In the genomic region with DNA sequence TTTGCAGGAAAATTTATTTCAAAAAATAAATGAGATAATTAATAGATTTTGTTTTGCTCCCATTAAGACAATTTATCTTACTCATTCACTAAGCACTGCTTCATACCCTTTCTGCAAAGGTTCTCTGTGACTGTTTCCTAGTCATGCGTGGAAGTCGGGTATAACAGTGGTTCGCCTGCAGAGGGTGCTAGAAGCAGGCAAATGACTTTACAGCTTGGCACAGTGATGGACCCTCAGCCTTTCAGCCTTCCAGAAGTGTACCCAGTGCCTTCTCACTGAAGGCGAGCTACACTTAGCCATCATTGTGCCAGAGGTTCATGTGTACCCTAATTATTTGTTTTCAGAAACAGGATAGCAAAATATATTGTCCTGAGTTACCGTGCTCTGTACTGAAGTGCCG, we compare ENCODE assay signal across 8 mouse cellular contexts.
DNase-seq lines count a peak whose midpoint lies in the region; ATAC-seq and TF ChIP-seq lines count a peak whose summit lies in the region.

No protein-coding gene starts in this region.

- 63% methylated on average over 6 of the region's 6 CpGs for WGBS in cerebellum, adult 2 months
- 51% methylated on average over 6 of the region's 6 CpGs for WGBS in midbrain, embryonic 13.5 days

- no peak overlapping the region for H3K4me3 ChIP-seq in cerebellum, adult 2 months (replicated peaks; ENCODE audit: insufficient read depth, low read depth, low read length)
- no peak overlapping the region for H3K4me3 ChIP-seq in midbrain, embryonic 13.5 days (replicated peaks)

- no peaks in the 10 kb centered on the region for H3K9me3 ChIP-seq in midbrain, embryonic 13.5 days

- H3K27ac ChIP-seq in cerebellum, adult 2 months (ENCODE audit: insufficient read depth, low read length): no peak overlapping the region
- no peak overlapping the region for H3K27ac ChIP-seq in midbrain, embryonic 13.5 days

- peak; percentile 47 for TF ChIP-seq CTCF in cerebellum, adult 2 months (IDR thresholded peaks at IDR 0.05; ENCODE audit: borderline replicate concordance, insufficient read depth, low read depth, low read length)

- no peak overlapping the region for H3K9ac ChIP-seq in midbrain, embryonic 13.5 days (replicated peaks)

- H3K27me3 ChIP-seq in cerebellum, adult 2 months (ENCODE audit: control insufficient read depth, insufficient read depth, low read length): no peaks in the 10 kb centered on the region; the same call in 1 of the 2 replicates
- H3K27me3 ChIP-seq in midbrain, embryonic 13.5 days: no peaks in the 10 kb centered on the region

- DNase-seq in cerebellum, adult 2 months: peak; percentile 7 to 21
- peak; percentile 55 for DNase-seq in A20 (ENCODE audit: low read depth, low spot score)
- DNase-seq in cerebellum, postnatal 25 days: peak; percentile 27 to 51
- peak; percentile 18 for DNase-seq in gastrocnemius, postnatal 14 days
- DNase-seq in left cerebral cortex, adult 18-20 months (ENCODE audit: low spot score in 2 of 2): peak; percentile 47 to 56
- DNase-seq in thymus, postnatal 0 days (ENCODE audit: low spot score): peak; percentile 35

- no peak overlapping the region for H3K4me2 ChIP-seq in midbrain, embryonic 13.5 days (replicated peaks)

- no peaks in the 10 kb centered on the region for H3K4me1 ChIP-seq in cerebellum, adult 2 months (ENCODE audit: control insufficient read depth, insufficient read depth, low read length)
- no peaks in the 10 kb centered on the region for H3K4me1 ChIP-seq in midbrain, embryonic 13.5 days (replicated peaks)

- ATAC-seq in cerebellum, adult (ENCODE audit: insufficient number of reproducible peaks, low FRiP score, low TSS enrichment): no peak
- peak; percentile 68; the same call in 1 of the 2 replicates for ATAC-seq in midbrain, embryonic 13.5 days

- intact Hi-C loops in gastrocnemius, postnatal 14 days (cut with DNase I; ENCODE audit: low total_unique reads): loop anchor here (10.0 kb wide), 1 partner anchor 484 kb away; no protein-coding TSS in a partner anchor

- H3K36me3 ChIP-seq in midbrain, embryonic 13.5 days: peaks cover 15% of the 10 kb centered on the region

- no peak for TF ChIP-seq POLR2A in cerebellum, adult 2 months (IDR thresholded peaks at IDR 0.05; ENCODE audit: borderline replicate concordance, insufficient read depth, low read length)
